Mouse (Mus musculus) lung, postnatal 0 days (tissue): ENCODE measurements around the gene Mfsd4a.

Experiments
- CTCF ChIP-seq: IDR thresholded peaks from 2 replicates; pipeline ENCODE4 v1.5.1; 2016; ENCODE audit warnings: antibody characterized with exemption, mild to moderate bottlenecking
- EP300 ChIP-seq: IDR thresholded peaks from 2 replicates; pipeline ENCODE4 v1.6.1; 2016; ENCODE audit warnings: antibody characterized with exemption, mild to moderate bottlenecking, control low read depth

DNA sequence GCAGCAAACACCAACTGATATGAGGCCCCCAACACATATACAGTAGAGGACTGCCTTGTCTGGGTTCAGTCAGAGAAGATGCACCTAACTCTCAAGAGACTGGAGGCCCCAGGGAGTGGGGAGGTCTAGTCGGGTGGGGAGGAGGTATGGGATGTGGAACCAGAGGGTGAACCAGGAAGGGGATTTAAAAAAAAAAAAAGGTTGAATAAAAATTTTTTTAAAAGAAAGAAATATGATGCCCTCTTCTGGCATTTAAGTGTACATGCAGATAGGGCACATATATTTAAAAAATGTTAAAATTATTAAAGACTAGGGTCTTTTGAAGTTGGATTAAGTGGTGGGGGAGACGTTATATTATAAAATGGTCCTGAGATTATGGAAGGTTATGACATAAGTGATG is 41.5 kb upstream of the Mfsd4a start:
- TF ChIP-seq EP300 (no peak), CTCF (no peak)
